Mouse (Mus musculus) midbrain, postnatal 0 days (tissue): Measurements from ENCODE around the gene Rcn2. TPM values are rescaled to one million over a fixed set of nuclear protein-coding genes. Genes with fewer than 3 reads are reported as not detected.

Experiments
- ATAC-seq: fragments of 200-750 bp; cut with Nextera tagmentation; 2 replicates; pipeline ENCODE4 v1.8.0; 2017; ENCODE audit warnings: moderate number of reproducible peaks, mild to moderate bottlenecking, moderate TSS enrichment, moderate library complexity; ENCODE audit not compliant: low FRiP score
- DNase-seq: peaks from one replicate; pipeline ENCODE4 v3.0.0-alpha.2; 2015; ENCODE audit warnings: low spot score
- H3K27ac ChIP-seq: fragments of 300-500 bp; sonication (generic); 2 replicates; pipeline ENCODE4 v1.5.1; 2014; ENCODE audit warnings: low read depth, mild to moderate bottlenecking, low read length, mixed read lengths
- H3K27me3 ChIP-seq: fragments of 300-500 bp; sonication (generic); 2 replicates; pipeline ENCODE4 v1.6.1; 2014; ENCODE audit warnings: low read length, control low read depth, mixed read lengths; ENCODE audit not compliant: insufficient read depth
- H3K36me3 ChIP-seq: fragments of 300-500 bp; sonication (generic); 2 replicates; pipeline ENCODE4 v1.6.1; 2014; ENCODE audit warnings: low read length, control low read depth, mixed read lengths; ENCODE audit not compliant: insufficient read depth
- H3K4me1 ChIP-seq: fragments of 300-500 bp; sonication (generic); 2 replicates; pipeline ENCODE4 v1.6.1; 2014; ENCODE audit warnings: mild to moderate bottlenecking, control low read depth, antibody characterized with exemption, low read length, mixed read lengths; ENCODE audit not compliant: insufficient read depth
- H3K4me2 ChIP-seq: fragments of 300-500 bp; sonication (generic); 2 replicates; pipeline ENCODE4 v1.6.1; 2014; ENCODE audit warnings: low read depth, mild to moderate bottlenecking, low read length, mixed read lengths; ENCODE audit not compliant: poor library complexity, severe bottlenecking
- H3K4me3 ChIP-seq: fragments of 300-500 bp; sonication (generic); 2 replicates; pipeline ENCODE4 v1.5.1; 2014; ENCODE audit warnings: low read depth, mild to moderate bottlenecking, low read length, moderate library complexity
- H3K9ac ChIP-seq: fragments of 300-500 bp; sonication (generic); replicated peaks from 2 replicates; pipeline ENCODE4 v1.6.1; 2014; ENCODE audit warnings: mild to moderate bottlenecking, low read length, moderate library complexity, mixed read lengths; ENCODE audit not compliant: poor library complexity, severe bottlenecking
- H3K9me3 ChIP-seq: fragments of 300-500 bp; sonication (generic); 2 replicates; pipeline ENCODE4 v1.6.1; 2016; ENCODE audit warnings: low read length, control low read depth
- CTCF ChIP-seq: IDR thresholded peaks from 2 replicates; pipeline ENCODE4 v1.5.1; 2016; ENCODE audit warnings: antibody characterized with exemption, mild to moderate bottlenecking
- WGBS: fragments of 180-500 bp; shearing (Covaris S2); extraction: QIAGEN DNeasy Blood & Tissue Kit; methylation state at CpG from one replicate; pipeline ENCODE4 v1.1.7; 2014; 5-methylcytosine and 5-hydroxymethylcytosine counted together
- polyA plus RNA-seq: library from polyadenylated mRNA; unstranded; fragments of >200 nt; fragmentation: Nextera tagmentation; extraction: Ambion mirVana; gene quantifications from 2 replicates; pipeline ENCODE4 v1.2.1, GENCODE M21; 2015
- total RNA-seq: library from RNA; depleted of rRNA; stranded (reverse); fragments of >200 nt; gene quantifications from 2 replicates; pipeline ENCODE4 v1.2.3, GENCODE M21; 2014

Gene Rcn2
- total and polyA plus RNA-seq, 2 experiments from 2014 or later: 110 to 295 TPM

DNA sequence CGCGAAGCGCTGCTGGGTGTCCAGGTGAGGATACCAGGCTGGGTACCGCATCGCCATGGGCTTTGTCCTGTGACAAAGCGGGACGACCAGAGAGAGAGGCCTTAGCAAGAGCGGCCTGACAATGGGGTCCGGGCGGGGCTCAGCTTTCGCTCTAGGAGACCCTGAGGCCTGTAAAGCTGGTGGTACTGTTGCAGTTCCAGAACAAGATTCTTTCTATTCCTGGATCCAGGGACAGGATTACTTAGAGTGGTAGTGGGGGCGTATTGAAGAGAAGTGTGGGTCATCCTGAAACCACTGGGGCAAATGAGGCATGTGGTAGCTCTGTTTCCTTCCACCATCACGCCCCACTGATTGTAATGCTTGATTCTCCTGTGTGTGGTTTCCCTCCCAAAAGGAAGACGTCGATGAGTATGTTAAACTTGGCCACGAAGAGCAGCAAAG is 556 bp downstream of the Rcn2 start:
- peak; percentile 76; the same call in 1 of the 2 replicates for ATAC-seq
- no peak for TF ChIP-seq CTCF
- WGBS: under 1% methylated on average over 16 of the region's 16 CpGs
- Histone ChIP-seq H3K4me2 (peak overlapping the region; percentile 57), H3K9ac (peak overlapping the region; percentile 99), H3K4me1 (peaks cover 14% of the 10 kb centered on the region), H3K4me3 (peak overlapping the region; percentile 83), H3K27me3 (no peaks in the 10 kb centered on the region), H3K9me3 (no peaks in the 10 kb centered on the region), H3K36me3 (no peaks in the 10 kb centered on the region; the same call in 1 of the 2 replicates), H3K27ac (peak overlapping the region; percentile 97)
- peak; percentile 65 for DNase-seq

GRCm38 (mm10) chr9:56053796-56054195 is 12.2 kb downstream of the Rcn2 start:
- H3K27me3 ChIP-seq: no peaks in the 10 kb centered on the region
- no peak overlapping the region for H3K9ac ChIP-seq
- no peak overlapping the region for H3K4me2 ChIP-seq
- ATAC-seq (no peak), DNase-seq (peak; percentile 50)
- H3K27ac ChIP-seq: no peak overlapping the region
- H3K4me1 ChIP-seq: no peaks in the 10 kb centered on the region
- no peak overlapping the region for H3K4me3 ChIP-seq
- TF ChIP-seq CTCF: no peak
- no peaks in the 10 kb centered on the region for H3K9me3 ChIP-seq
- 88% methylated on average over 3 of the region's 3 CpGs for WGBS
- peaks cover 18% of the 10 kb centered on the region; the same call in 1 of the 2 replicates for H3K36me3 ChIP-seq

GRCm38 (mm10) chr9:56056147-56056546 is 14.5 kb downstream of the Rcn2 start:
- ATAC-seq: no peak
- H3K27me3 ChIP-seq: no peaks in the 10 kb centered on the region
- no peak overlapping the region for H3K9ac ChIP-seq
- 95% methylated on average over 6 of the region's 6 CpGs for WGBS
- TF ChIP-seq CTCF: no peak
- H3K27ac ChIP-seq: no peak overlapping the region
- DNase-seq: no peak
- no peak overlapping the region for H3K4me3 ChIP-seq
- no peaks in the 10 kb centered on the region for H3K9me3 ChIP-seq
- no peaks in the 10 kb centered on the region for H3K4me1 ChIP-seq
- no peak overlapping the region for H3K4me2 ChIP-seq
- peaks cover 39% of the 10 kb centered on the region for H3K36me3 ChIP-seq

- no peak for ATAC-seq
- Histone ChIP-seq H3K4me1 (no peaks in the 10 kb centered on the region), H3K27me3 (no peaks in the 10 kb centered on the region), H3K4me3 (no peak overlapping the region), H3K9ac (no peak overlapping the region), H3K27ac (no peak overlapping the region), H3K9me3 (no peaks in the 10 kb centered on the region), H3K4me2 (no peak overlapping the region), H3K36me3 (peaks cover 32% of the 10 kb centered on the region)
- no peak for TF ChIP-seq CTCF
- WGBS: 95% methylated on average over 5 of the region's 5 CpGs
- DNase-seq: no peak
These were observed 20.7 kb downstream of the Rcn2 start for GRCm38 (mm10) chr9:56062336-56062735.

- Histone ChIP-seq H3K4me1 (no peaks in the 10 kb centered on the region), H3K9me3 (no peaks in the 10 kb centered on the region), H3K27ac (no peak overlapping the region), H3K4me3 (no peak overlapping the region), H3K4me2 (no peak overlapping the region), H3K36me3 (peaks cover 15% of the 10 kb centered on the region), H3K27me3 (no peaks in the 10 kb centered on the region), H3K9ac (no peak overlapping the region)
- no peak for DNase-seq
- 83% methylated on average over 3 of the region's 3 CpGs for WGBS
- ATAC-seq: no peak
- no peak for TF ChIP-seq CTCF
These were observed 23.4 kb downstream of the Rcn2 start for GRCm38 (mm10) chr9:56065011-56065410.

GRCm38 (mm10) chr9:56067964-56068363 is 26.3 kb downstream of the Rcn2 start:
- H3K4me3 ChIP-seq: no peak overlapping the region
- no peak overlapping the region for H3K9ac ChIP-seq
- H3K36me3 ChIP-seq: 0 out of 2 replicates have a peak, but pooled peaks cover 3% of the 10 kb centered on the region
- H3K9me3 ChIP-seq: no peaks in the 10 kb centered on the region
- no peaks in the 10 kb centered on the region for H3K4me1 ChIP-seq
- DNase-seq: no peak
- no peak overlapping the region for H3K27ac ChIP-seq
- no peaks in the 10 kb centered on the region for H3K27me3 ChIP-seq
- H3K4me2 ChIP-seq: no peak overlapping the region
- WGBS: 95% methylated on average over 4 of the region's 4 CpGs
- TF ChIP-seq CTCF: no peak
- no peak for ATAC-seq
